Mouse (Mus musculus) megakaryocyte, embryonic 14.5 days (primary cell): ENCODE measurements around the gene Cyb5d2. TPM values are rescaled to one million over a fixed set of nuclear protein-coding genes. Genes with fewer than 3 reads are reported as not detected.
"Not testable (repeated sequence)": the region's sequence is repeated elsewhere in the genome, so short reads cannot be mapped to it uniquely, and the experiment has no call there.

ENCODE experiments used
- H3K27me3 ChIP-seq: replicated peaks from 2 replicates; pipeline ENCODE3; 2012; ENCODE audit warnings: inconsistent platforms
- H3K36me3 ChIP-seq: replicated peaks from 2 replicates; pipeline ENCODE3; 2012; ENCODE audit warnings: low read length, inconsistent platforms, mixed read lengths
- H3K4me1 ChIP-seq: 2 replicates; pipeline ENCODE4 v1.6.1; 2012; ENCODE audit warnings: inconsistent platforms
- H3K4me3 ChIP-seq: replicated peaks from 2 replicates; pipeline ENCODE3; 2012; ENCODE audit warnings: moderate library complexity, mild to moderate bottlenecking, inconsistent platforms
- H3K9me3 ChIP-seq: 2 replicates; pipeline ENCODE4 v1.6.1; 2012; ENCODE audit warnings: inconsistent platforms
- FLI1 ChIP-seq: IDR thresholded peaks from 2 replicates; pipeline ENCODE4 v1.6.1; 2012; ENCODE audit warnings: low read length, inconsistent platforms, mixed read lengths
- GATA1 ChIP-seq: IDR thresholded peaks from 3 replicates; pipeline ENCODE4 v1.6.1; 2012; ENCODE audit warnings: mixed read lengths, low read length, inconsistent platforms, borderline replicate concordance
- polyA plus RNA-seq: library from polyadenylated mRNA; stranded (reverse); fragments of >175 nt; gene quantifications from 2 replicates; pipeline ENCODE4 v1.2.3, GENCODE M21; 2012; ENCODE audit warnings: low replicate concordance; ENCODE audit not compliant: insufficient read depth

Gene Cyb5d2
- polyA plus RNA-seq, 1 experiment, result 0.34 TPM

GRCm38 (mm10) chr11:72759581-72759980 is 36.4 kb downstream of the Cyb5d2 start:
- Histone ChIP-seq H3K36me3 (peaks cover 97% of the 10 kb centered on the region), H3K4me3 (no peak overlapping the region), H3K27me3 (no peaks in the 10 kb centered on the region), H3K9me3 (no peaks in the 10 kb centered on the region), H3K4me1 (peaks cover 18% of the 10 kb centered on the region)
- TF ChIP-seq FLI1 (no peak), GATA1 (no peak)

GRCm38 (mm10) chr11:72758316-72758715 is 37.6 kb downstream of the Cyb5d2 start:
- Histone ChIP-seq H3K4me3 (peak overlapping the region; percentile 65), H3K9me3 (no peaks in the 10 kb centered on the region), H3K27me3 (no peaks in the 10 kb centered on the region), H3K36me3 (peaks cover 97% of the 10 kb centered on the region), H3K4me1 (peaks cover 18% of the 10 kb centered on the region)
- TF ChIP-seq GATA1, result no peak
- no peak for TF ChIP-seq FLI1

- H3K36me3 ChIP-seq, result peaks cover 98% of the 10 kb centered on the region
- peaks cover 14% of the 10 kb centered on the region for H3K4me1 ChIP-seq
- no peaks in the 10 kb centered on the region for H3K27me3 ChIP-seq
- TF ChIP-seq FLI1, result no peak
- no peak for TF ChIP-seq GATA1
- no peak overlapping the region for H3K4me3 ChIP-seq
- H3K9me3 ChIP-seq, result no peaks in the 10 kb centered on the region
Observed at GRCm38 (mm10) chr11:72751956-72752355, 44.0 kb downstream of the Cyb5d2 start.

- no peaks in the 10 kb centered on the region for H3K9me3 ChIP-seq
- H3K4me3 ChIP-seq, result no peak overlapping the region
- no peaks in the 10 kb centered on the region for H3K27me3 ChIP-seq
- H3K36me3 ChIP-seq, result peaks cover 86% of the 10 kb centered on the region
- peaks cover 43% of the 10 kb centered on the region for H3K4me1 ChIP-seq
- TF ChIP-seq FLI1, result no peak
Observed at GRCm38 (mm10) chr11:72739048-72739447, 56.9 kb downstream of the Cyb5d2 start.

GRCm38 (mm10) chr11:72737517-72737916 is 58.4 kb downstream of the Cyb5d2 start:
- peaks cover 87% of the 10 kb centered on the region for H3K36me3 ChIP-seq

GRCm38 (mm10) chr11:72736320-72736719 is 59.6 kb downstream of the Cyb5d2 start:
- Histone ChIP-seq H3K9me3 (no peaks in the 10 kb centered on the region), H3K36me3 (peaks cover 87% of the 10 kb centered on the region), H3K4me3 (no peak overlapping the region), H3K4me1 (peaks cover 43% of the 10 kb centered on the region), H3K27me3 (no peaks in the 10 kb centered on the region)
- TF ChIP-seq FLI1 (no peak), GATA1 (no peak)

More at GRCm38 (mm10) chr11:72737517-72737916, 58.4 kb downstream of the Cyb5d2 start:
- H3K27me3 ChIP-seq, H3K9me3 ChIP-seq, H3K4me3 ChIP-seq: not testable (repeated sequence)
- H3K4me1 ChIP-seq, result peaks cover 43% of the 10 kb centered on the region

GRCm38 (mm10) chr11:72735519-72735860 is 60.5 kb downstream of the Cyb5d2 start:
- Histone ChIP-seq H3K27me3 (no peaks in the 10 kb centered on the region), H3K4me1 (peaks cover 42% of the 10 kb centered on the region), H3K9me3 (no peaks in the 10 kb centered on the region), H3K36me3 (peaks cover 87% of the 10 kb centered on the region), H3K4me3 (no peak overlapping the region)
- no peak for TF ChIP-seq GATA1
- no peak for TF ChIP-seq FLI1

- Histone ChIP-seq H3K4me3 (no peak overlapping the region), H3K36me3 (peaks cover 87% of the 10 kb centered on the region), H3K4me1 (peaks cover 39% of the 10 kb centered on the region), H3K9me3 (no peaks in the 10 kb centered on the region), H3K27me3 (no peaks in the 10 kb centered on the region)
- TF ChIP-seq FLI1, result no peak
- no peak for TF ChIP-seq GATA1
Observed at GRCm38 (mm10) chr11:72734840-72735518, 61.0 kb downstream of the Cyb5d2 start.

- Histone ChIP-seq H3K36me3 (peaks cover 87% of the 10 kb centered on the region), H3K4me3 (no peak overlapping the region)
Observed at GRCm38 (mm10) chr11:72733736-72734135, 62.2 kb downstream of the Cyb5d2 start.

More at GRCm38 (mm10) chr11:72733736-72734135, 62.2 kb downstream of the Cyb5d2 start:
- no peaks in the 10 kb centered on the region for H3K9me3 ChIP-seq
- no peaks in the 10 kb centered on the region for H3K27me3 ChIP-seq
- no peak for TF ChIP-seq FLI1
- no peak for TF ChIP-seq GATA1
- peaks cover 27% of the 10 kb centered on the region for H3K4me1 ChIP-seq

Other genes starting within 250 kb of the Cyb5d2 start
- 18.9 and 31.7 TPM in 2 replicates for gene Spns3, start 245.6 kb downstream of the Cyb5d2 start, polyA plus RNA-seq
- 13.4 and 25.9 TPM in 2 replicates for gene Ube2g1, start 188.9 kb downstream of the Cyb5d2 start, polyA plus RNA-seq
- 0.19 and 3.6 TPM in 2 replicates for gene Ankfy1, start 106.1 kb downstream of the Cyb5d2 start, polyA plus RNA-seq
- 8.9 and 9.1 TPM in 2 replicates for gene Zzef1, start 84 bp upstream of the Cyb5d2 start, polyA plus RNA-seq
- 354 and 444 TPM in 2 replicates for gene Atp2a3, start 165.0 kb upstream of the Cyb5d2 start, polyA plus RNA-seq
- gene P2rx1, start 203.0 kb upstream of the Cyb5d2 start, polyA plus RNA-seq, result 400 TPM in 2 replicates
- gene Camkk1, start 222.9 kb upstream of the Cyb5d2 start, polyA plus RNA-seq, result 6.5 and 19.1 TPM in 2 replicates